Mouse (Mus musculus): Measurements from ENCODE around the gene Cd55b. TPM values are rescaled to one million over a fixed set of nuclear protein-coding genes. Genes with fewer than 3 reads are reported as not detected.

The Cd55b gene
- polyA plus RNA-seq, 1 experiment from 2014 or later = 0.98 TPM

DNA sequence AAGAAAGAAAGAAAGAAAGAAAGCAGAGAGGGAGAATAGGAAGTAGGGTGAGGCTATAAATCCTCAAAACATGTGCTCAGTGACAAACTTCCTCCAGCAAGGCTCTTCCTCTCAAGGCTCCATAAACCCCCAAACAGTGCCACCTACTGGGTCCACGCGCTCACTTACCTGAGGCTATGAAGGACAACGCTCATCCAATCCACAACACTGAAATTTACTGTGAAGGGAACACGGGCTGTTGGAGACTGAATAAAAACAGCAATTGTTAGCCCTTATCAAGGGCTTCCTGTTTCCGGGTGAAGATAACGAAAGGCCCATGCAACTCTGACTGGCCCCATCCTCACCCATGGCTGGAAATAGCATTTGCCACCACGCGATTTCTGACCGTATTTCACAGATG, 80.4 kb downstream of the Cd55b start:
- WGBS = 74% methylated on average over 9 of the region's 9 CpGs
- H3K4me1 ChIP-seq (ENCODE audit: insufficient read depth, low read depth, low read length) = no peaks in the 10 kb centered on the region
- ATAC-seq (no peak), DNase-seq (ENCODE audit: low spot score) (no peak)
- no peak overlapping the region for H3K4me3 ChIP-seq (ENCODE audit: low read depth, low read length)
- H3K9ac ChIP-seq (replicated peaks; ENCODE audit: low read depth) = no peak overlapping the region
- H3K4me2 ChIP-seq (replicated peaks; ENCODE audit: low read depth, low read length) = no peak overlapping the region
- no peaks in the 10 kb centered on the region for H3K27me3 ChIP-seq (replicated peaks; ENCODE audit: insufficient read depth, low read length)
- no peaks in the 10 kb centered on the region for H3K36me3 ChIP-seq (ENCODE audit: insufficient read depth, low read length)
- no peak for TF ChIP-seq CTCF (IDR thresholded peaks at IDR 0.05)
- TF ChIP-seq EP300 (IDR thresholded peaks at IDR 0.05) = no peak
- no peak overlapping the region for H3K27ac ChIP-seq (ENCODE audit: low read length)
- no peaks in the 10 kb centered on the region for H3K9me3 ChIP-seq (ENCODE audit: low read length)

Other genes starting within 250 kb of the Cd55b start
- 50.9 and 57.7 TPM in 2 replicates for gene Cd55, start 39.7 kb upstream of the Cd55b start, polyA plus RNA-seq (2015; fragmentation: Nextera tagmentation; extraction: Ambion mirVana)
- not detected in 2 replicates for gene Zp3r, start 206.6 kb upstream of the Cd55b start, polyA plus RNA-seq (2015; fragmentation: Nextera tagmentation; extraction: Ambion mirVana)
- 0.06 and 0.08 TPM in 2 replicates for gene C4bp, start 238.6 kb upstream of the Cd55b start, polyA plus RNA-seq (2015; fragmentation: Nextera tagmentation; extraction: Ambion mirVana)

Data from lung, postnatal 0 days (tissue).